8 mouse cellular contexts compared by ENCODE assay signal in the genomic region with DNA sequence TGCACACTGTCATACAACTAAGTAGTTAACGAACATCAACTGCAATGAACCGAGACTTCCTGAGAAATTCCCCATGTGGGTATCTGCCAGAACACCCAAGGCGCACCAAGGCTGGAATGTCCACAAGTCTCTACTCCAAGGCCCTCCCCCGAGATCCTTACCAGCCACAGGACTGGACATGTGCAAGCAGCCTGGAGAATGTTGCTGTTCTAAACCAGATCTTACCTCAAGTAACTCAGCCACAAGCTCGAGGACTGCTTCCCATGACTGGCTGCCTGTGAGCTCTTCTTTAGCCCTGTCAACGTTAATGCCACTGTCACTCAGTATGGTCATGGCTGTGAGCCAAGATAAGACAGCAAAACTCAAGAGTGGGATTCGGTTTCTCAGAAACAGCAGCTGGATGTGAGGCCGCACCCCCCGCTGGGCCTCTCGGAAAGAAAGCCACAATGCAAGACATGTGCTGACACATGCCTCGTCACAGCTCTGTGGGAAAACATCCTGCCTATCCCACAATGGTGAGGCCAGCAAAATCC. TPM values are rescaled to one million over a fixed set of nuclear protein-coding genes. Genes with fewer than 3 reads are reported as not detected.
DNase-seq lines count a peak whose midpoint lies in the region; ATAC-seq and TF ChIP-seq lines count a peak whose summit lies in the region.

No protein-coding gene starts in this region.

- H3K9me3 ChIP-seq in hindbrain, embryonic 10.5 days: no peaks in the 10 kb centered on the region
- no peaks in the 10 kb centered on the region for H3K9me3 ChIP-seq in hindbrain, embryonic 16.5 days (ENCODE audit: control insufficient read depth, low read length)
- no peaks in the 10 kb centered on the region for H3K9me3 ChIP-seq in embryonic facial prominence, embryonic 10.5 days
- no peaks in the 10 kb centered on the region for H3K9me3 ChIP-seq in intestine, embryonic 16.5 days (ENCODE audit: control insufficient read depth, low read length)
- no peaks in the 10 kb centered on the region for H3K9me3 ChIP-seq in liver, postnatal 0 days (ENCODE audit: low read length)

- no peaks in the 10 kb centered on the region for H3K27me3 ChIP-seq in hindbrain, embryonic 10.5 days (ENCODE audit: insufficient read depth, poor library complexity, severe bottlenecking)
- H3K27me3 ChIP-seq in hindbrain, embryonic 16.5 days (replicated peaks; ENCODE audit: control insufficient read depth, insufficient read depth, low read length): no peaks in the 10 kb centered on the region
- H3K27me3 ChIP-seq in embryonic facial prominence, embryonic 10.5 days (replicated peaks; ENCODE audit: low read depth, poor library complexity, severe bottlenecking): no peaks in the 10 kb centered on the region
- no peaks in the 10 kb centered on the region for H3K27me3 ChIP-seq in intestine, embryonic 16.5 days (replicated peaks; ENCODE audit: control insufficient read depth, insufficient read depth, low read length)
- H3K27me3 ChIP-seq in liver, postnatal 0 days (ENCODE audit: insufficient read depth, low read length): no peaks in the 10 kb centered on the region

- 0 out of 2 replicates have a peak overlapping the region, but pooled peaks have one; percentile 6 for H3K27ac ChIP-seq in hindbrain, embryonic 10.5 days
- no peak overlapping the region for H3K27ac ChIP-seq in hindbrain, embryonic 16.5 days (ENCODE audit: low read depth, low read length)
- no peak overlapping the region; the same call in 1 of the 2 replicates for H3K27ac ChIP-seq in embryonic facial prominence, embryonic 10.5 days (replicated peaks)
- H3K27ac ChIP-seq in intestine, embryonic 16.5 days (ENCODE audit: low read length): no peak overlapping the region
- H3K27ac ChIP-seq in liver, postnatal 0 days (ENCODE audit: low read depth): 0 out of 2 replicates have a peak overlapping the region, but pooled peaks have one; percentile 29

- peaks cover 20% of the 10 kb centered on the region for H3K36me3 ChIP-seq in hindbrain, embryonic 10.5 days
- no peaks in the 10 kb centered on the region for H3K36me3 ChIP-seq in hindbrain, embryonic 16.5 days (ENCODE audit: control insufficient read depth, insufficient read depth, low read length)
- peaks cover 13% of the 10 kb centered on the region; the same call in 1 of the 2 replicates for H3K36me3 ChIP-seq in embryonic facial prominence, embryonic 10.5 days (replicated peaks)
- no peaks in the 10 kb centered on the region for H3K36me3 ChIP-seq in intestine, embryonic 16.5 days (ENCODE audit: control insufficient read depth, insufficient read depth, low read length)
- no peaks in the 10 kb centered on the region for H3K36me3 ChIP-seq in liver, postnatal 0 days (replicated peaks; ENCODE audit: insufficient read depth, low read length)

- ATAC-seq in hindbrain, embryonic 16.5 days: no peak
- peak; percentile 54 for ATAC-seq in intestine, embryonic 16.5 days
- peak; percentile 84 for ATAC-seq in liver, postnatal 0 days

- no peak for TF ChIP-seq CTCF in liver, postnatal 0 days (IDR thresholded peaks at IDR 0.05; ENCODE audit: low read depth)

- DNase-seq in hindbrain, embryonic 10.5 days (ENCODE audit: low spot score): peak; percentile 29
- peak; percentile 39 for DNase-seq in embryonic facial prominence, embryonic 10.5 days (ENCODE audit: low spot score)
- peak; percentile 58 for DNase-seq in liver, postnatal 0 days
- peak; percentile 62 for DNase-seq in thymus, postnatal 4 days
- no peak for DNase-seq in urinary bladder, postnatal 4 days (ENCODE audit: low spot score in 2 of 2)
- DNase-seq in spleen, adult 12 weeks (ENCODE audit: low spot score): no peak

- no peak overlapping the region for H3K4me2 ChIP-seq in hindbrain, embryonic 16.5 days (ENCODE audit: low read length)
- H3K4me2 ChIP-seq in intestine, embryonic 16.5 days (ENCODE audit: low read depth, low read length): no peak overlapping the region
- 0 out of 2 replicates have a peak overlapping the region, but pooled peaks have one; percentile 5 for H3K4me2 ChIP-seq in liver, postnatal 0 days (ENCODE audit: low read depth, low read length)

- peaks cover 10% of the 10 kb centered on the region for H3K4me1 ChIP-seq in hindbrain, embryonic 10.5 days (replicated peaks)
- peaks cover 18% of the 10 kb centered on the region for H3K4me1 ChIP-seq in hindbrain, embryonic 16.5 days (ENCODE audit: control insufficient read depth, insufficient read depth, low read depth, low read length)
- peaks cover 9% of the 10 kb centered on the region for H3K4me1 ChIP-seq in embryonic facial prominence, embryonic 10.5 days
- peaks cover 20% of the 10 kb centered on the region for H3K4me1 ChIP-seq in intestine, embryonic 16.5 days (ENCODE audit: control insufficient read depth, insufficient read depth, low read length)
- H3K4me1 ChIP-seq in liver, postnatal 0 days (ENCODE audit: insufficient read depth): peaks cover 29% of the 10 kb centered on the region

- 68% methylated on average over 11 of the region's 11 CpGs for WGBS in hindbrain, embryonic 10.5 days
- WGBS in hindbrain, embryonic 16.5 days: 47% methylated on average over 11 of the region's 11 CpGs
- 71% methylated on average over 11 of the region's 11 CpGs for WGBS in embryonic facial prominence, embryonic 10.5 days
- 48% methylated on average over 11 of the region's 11 CpGs for WGBS in intestine, embryonic 16.5 days
- WGBS in liver, postnatal 0 days (ENCODE audit: insufficient replicate concordance): 32% methylated on average over 11 of the region's 11 CpGs

- peak; percentile 58 for TF ChIP-seq EP300 in liver, postnatal 0 days (IDR thresholded peaks at IDR 0.05; ENCODE audit: low read depth)

- H3K4me3 ChIP-seq in hindbrain, embryonic 10.5 days: no peak overlapping the region
- no peak overlapping the region for H3K4me3 ChIP-seq in hindbrain, embryonic 16.5 days (ENCODE audit: low read length)
- no peak overlapping the region for H3K4me3 ChIP-seq in embryonic facial prominence, embryonic 10.5 days
- H3K4me3 ChIP-seq in intestine, embryonic 16.5 days (ENCODE audit: low read length): no peak overlapping the region
- no peak overlapping the region for H3K4me3 ChIP-seq in liver, postnatal 0 days (ENCODE audit: low read depth, low read length)

- no peak overlapping the region for H3K9ac ChIP-seq in hindbrain, embryonic 16.5 days (ENCODE audit: low read depth, low read length)
- no peak overlapping the region for H3K9ac ChIP-seq in intestine, embryonic 16.5 days (ENCODE audit: low read depth, low read length)
- no peak overlapping the region for H3K9ac ChIP-seq in liver, postnatal 0 days (replicated peaks)

RNA-seq across cellular contexts. Expression of a gene that starts 42.4 kb away (rescaled TPM):
- polyA plus RNA-seq in hindbrain, embryonic 10.5 days (2016; fragmentation: Nextera tagmentation; extraction: Ambion mirVana): 9.2 and 9.4 TPM in 2 replicates
- polyA plus RNA-seq in hindbrain, embryonic 16.5 days (2015; fragmentation: Nextera tagmentation; extraction: Ambion mirVana): 7.1 and 8.0 TPM in 2 replicates
- polyA plus RNA-seq in embryonic facial prominence, embryonic 10.5 days (2016; fragmentation: Nextera tagmentation; extraction: Ambion mirVana): 6.1 and 7.0 TPM in 2 replicates
- 4.9 and 5.2 TPM in 2 replicates for polyA plus RNA-seq in intestine, embryonic 16.5 days (2015; fragmentation: Nextera tagmentation; extraction: Ambion mirVana)
- 5.5 and 5.6 TPM in 2 replicates for polyA plus RNA-seq in liver, postnatal 0 days (2015; fragmentation: Nextera tagmentation; extraction: Ambion mirVana)

Comparison
In these comparisons a context has a peak if more than half of its experiments do, and no peak if none do; other contexts are left out.
1. H3K27ac ChIP-seq: peak in hindbrain, embryonic 10.5 days (single experiment) and liver, postnatal 0 days (single experiment); none in hindbrain, embryonic 16.5 days (single experiment), embryonic facial prominence, embryonic 10.5 days (single experiment) and intestine, embryonic 16.5 days (single experiment).
2. DNase-seq: peak in hindbrain, embryonic 10.5 days (single experiment), embryonic facial prominence, embryonic 10.5 days (single experiment), liver, postnatal 0 days (single experiment) and thymus, postnatal 4 days (single experiment); none in urinary bladder, postnatal 4 days (0 of 2) and spleen, adult 12 weeks (single experiment).